Mouse (Mus musculus) cerebellum, postnatal 14 days (tissue): ENCODE results near the gene Efemp2.

Source experiments
- DNase-seq, 2 experiments: peaks; one replicate each; pipeline ENCODE4 v3.0.0; 2021; ENCODE audit warnings: mixed read lengths in 2 of 2

The Efemp2 gene

GRCm38 (mm10) chr19:5455037-5455436, 18.7 kb upstream of the Efemp2 start:
- no peak for DNase-seq

- no peak for DNase-seq
Observed at GRCm38 (mm10) chr19:5455568-5455967, 18.2 kb upstream of the Efemp2 start.

GRCm38 (mm10) chr19:5456241-5456921, 17.4 kb upstream of the Efemp2 start:
- DNase-seq = no peak

GRCm38 (mm10) chr19:5456922-5457745, 16.6 kb upstream of the Efemp2 start:
- peak; percentile 98 to 99 for DNase-seq

GRCm38 (mm10) chr19:5457746-5458442, 15.9 kb upstream of the Efemp2 start, which contains the start of gene Ccdc85b:
Ccdc85b (minus strand) TSS chr19:5457894.
- DNase-seq = peak in 1 of 2 experiments; percentile 75

GRCm38 (mm10) chr19:5459019-5459418, 14.7 kb upstream of the Efemp2 start:
- no peak for DNase-seq

GRCm38 (mm10) chr19:5459896-5460295, 13.9 kb upstream of the Efemp2 start:
- no peak for DNase-seq

- DNase-seq = peak; percentile 91 to 94
Observed at GRCm38 (mm10) chr19:5460465-5460911, 13.3 kb upstream of the Efemp2 start, which contains the start of gene Fibp. Fibp (plus strand) TSS chr19:5460615.

GRCm38 (mm10) chr19:5461411-5461810, 12.3 kb upstream of the Efemp2 start:
- DNase-seq = no peak

GRCm38 (mm10) chr19:5463212-5463611, 10.5 kb upstream of the Efemp2 start:
- DNase-seq = no peak

GRCm38 (mm10) chr19:5463791-5464562, 9.8 kb upstream of the Efemp2 start:
- peak; percentile 85 to 87 for DNase-seq

- no peak for DNase-seq
Observed at GRCm38 (mm10) chr19:5465037-5465436, 8.7 kb upstream of the Efemp2 start.

- DNase-seq = no peak
Observed at GRCm38 (mm10) chr19:5466916-5467500, 6.7 kb upstream of the Efemp2 start.

GRCm38 (mm10) chr19:5468374-5468773, 5.4 kb upstream of the Efemp2 start, which contains the start of gene Ctsw:
Ctsw (minus strand) TSS chr19:5468507.
- DNase-seq = no peak

GRCm38 (mm10) chr19:5471846-5472245, 1.9 kb upstream of the Efemp2 start:
- no peak for DNase-seq

- no peak for DNase-seq
Observed at GRCm38 (mm10) chr19:5472857-5473256, 897 bp upstream of the Efemp2 start.

- DNase-seq = peak; percentile 63 to 66
Observed at GRCm38 (mm10) chr19:5474281-5475068, 721 bp downstream of the Efemp2 start.

GRCm38 (mm10) chr19:5475069-5475714, 1.4 kb downstream of the Efemp2 start:
- DNase-seq = peak in 1 of 2 experiments; percentile 44

GRCm38 (mm10) chr19:5477004-5477667, 3.4 kb downstream of the Efemp2 start:
- no peak for DNase-seq
